Mouse (Mus musculus) small intestine, adult 2 months (tissue): ENCODE data around the gene Ntm.

ENCODE experiments used
- CTCF ChIP-seq: fragments of 200-500 bp; IDR thresholded peaks from 2 replicates; pipeline ENCODE4 v1.5.1; 2012; ENCODE audit warnings: low read depth, mild to moderate bottlenecking, control low read depth, inconsistent platforms, low read length, moderate library complexity, mixed read lengths; ENCODE audit not compliant: insufficient replicate concordance, insufficient read length; ENCODE audit errors: extremely low read depth
- POLR2A ChIP-seq: fragments of 200-500 bp; IDR thresholded peaks from 2 replicates; pipeline ENCODE4 v1.6.1; 2012; ENCODE audit warnings: low read depth, mild to moderate bottlenecking, control low read depth, inconsistent platforms, low read length, moderate library complexity

DNA sequence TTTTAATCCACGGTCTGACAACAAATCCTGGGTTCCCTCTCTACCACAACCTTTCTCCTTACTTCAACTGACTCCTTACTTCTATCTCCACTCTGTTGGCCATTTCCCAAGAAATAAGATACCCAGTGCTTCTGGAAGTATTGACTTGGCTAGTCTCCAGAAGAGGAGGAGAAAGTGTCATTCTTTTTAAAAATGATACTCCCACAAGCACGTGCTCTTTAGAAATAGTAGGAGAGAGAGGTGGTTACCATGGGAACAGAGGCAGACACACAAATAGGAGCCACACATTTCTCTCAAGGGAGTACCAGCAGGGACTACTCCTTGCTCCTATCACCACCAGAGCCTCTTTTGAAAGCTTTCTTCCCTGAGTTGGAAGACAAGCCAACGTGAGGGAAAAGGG, 645.3 kb downstream of the Ntm start:
- no peak for TF ChIP-seq CTCF
- no peak for TF ChIP-seq POLR2A
